Mouse (Mus musculus) MEL (cell line): Measurements from ENCODE around the gene Glmn. TPM values are rescaled to one million over a fixed set of nuclear protein-coding genes. Genes with fewer than 3 reads are reported as not detected.
A peak's percentile ranks its signal among the peaks of the same experiment; 100 is the strongest.

Experiments used
- DNase-seq: peaks from one replicate; pipeline ENCODE4 v3.0.0; 2011; ENCODE audit warnings: low read depth, low spot score
- H3K27ac ChIP-seq: 2 replicates; pipeline ENCODE4 v1.5.1; 2012; ENCODE audit warnings: low read depth, mild to moderate bottlenecking, control low read depth, low read length, moderate library complexity; ENCODE audit not compliant: control insufficient read depth
- H3K27me3 ChIP-seq, 2 experiments: fragments of 150-350 bp in 1 of 2; sonication (generic) in 1 of 2; 2 replicates each; pipeline ENCODE4 v1.6.1; 2012; ENCODE audit warnings: low read length in 2 of 2, mild to moderate bottlenecking in 2 of 2, improper control_type of control experiment in 1 of 2, moderate library complexity in 1 of 2; ENCODE audit not compliant: insufficient read depth in 2 of 2, control insufficient read depth in 1 of 2
- H3K36me3 ChIP-seq, 2 experiments: 2 replicates each; pipeline ENCODE4 v1.6.1; 2012 to 2014; ENCODE audit warnings: low read length in 2 of 2, improper control_type of control experiment in 1 of 2, inconsistent platforms in 1 of 2, mild to moderate bottlenecking in 1 of 2; ENCODE audit not compliant: insufficient read depth in 2 of 2, control insufficient read depth in 1 of 2
- H3K4me1 ChIP-seq, 2 experiments: fragments of 150-350 bp in 1 of 2; sonication (generic) in 1 of 2; 2 replicates each; pipeline ENCODE4 v1.6.1; 2012; ENCODE audit warnings: low read length in 2 of 2, improper control_type of control experiment in 1 of 2, mild to moderate bottlenecking in 1 of 2; ENCODE audit not compliant: insufficient read depth in 2 of 2, control insufficient read depth in 1 of 2
- H3K4me3 ChIP-seq, 2 experiments: fragments of 150-350 bp in 1 of 2; sonication (generic) in 1 of 2; 2 replicates each; pipeline ENCODE4 v1.5.1; 2012; ENCODE audit warnings: low read depth in 2 of 2, low read length in 2 of 2, mild to moderate bottlenecking in 2 of 2, moderate library complexity in 2 of 2, control low read depth in 1 of 2, improper control_type of control experiment in 1 of 2; ENCODE audit not compliant: control insufficient read depth in 1 of 2, insufficient read depth in 1 of 2
- H3K79me2 ChIP-seq: 2 replicates; pipeline ENCODE4 v1.6.1; 2012; ENCODE audit warnings: mild to moderate bottlenecking, low read length, moderate library complexity; ENCODE audit not compliant: control insufficient read depth, poor library complexity, insufficient read depth
- H3K9ac ChIP-seq: 2 replicates; pipeline ENCODE4 v1.6.1; 2012; ENCODE audit warnings: low read depth, mild to moderate bottlenecking, control low read depth, low read length, moderate library complexity; ENCODE audit not compliant: control insufficient read depth, poor library complexity, severe bottlenecking
- H3K9me3 ChIP-seq: fragments of 150-350 bp; sonication (generic); replicated peaks from 2 replicates; pipeline ENCODE4 v1.6.1; 2012; ENCODE audit warnings: mild to moderate bottlenecking, low read length, improper control_type of control experiment, moderate library complexity; ENCODE audit not compliant: insufficient read depth
- CHD2 ChIP-seq: IDR thresholded peaks from 2 replicates; pipeline ENCODE4 v1.6.1; 2011; ENCODE audit warnings: low read length, improper control_type of control experiment
- CTCF ChIP-seq, 3 experiments: IDR thresholded peaks in 2 of 3; conservative IDR thresholded peaks in 1 of 3; 2 replicates each; pipeline ENCODE4 v1.5.1; 2011 to 2012; ENCODE audit warnings: low read length in 3 of 3, low read depth in 2 of 3, mild to moderate bottlenecking in 2 of 3, improper control_type of control experiment in 1 of 3, inconsistent platforms in 1 of 3, mixed read lengths in 1 of 3, moderate library complexity in 1 of 3; ENCODE audit not compliant: control insufficient read depth in 1 of 3, insufficient read depth in 1 of 3, poor library complexity in 1 of 3, severe bottlenecking in 1 of 3
- E2F4 ChIP-seq: IDR thresholded peaks from 2 replicates; pipeline ENCODE4 v1.6.1; 2011; ENCODE audit warnings: low read depth, low read length, improper control_type of control experiment, borderline replicate concordance
- ELF1 ChIP-seq: IDR thresholded peaks from 2 replicates; pipeline ENCODE4 v1.6.1; 2014; ENCODE audit warnings: low read depth, mild to moderate bottlenecking, inconsistent platforms, low read length, improper control_type of control experiment, moderate library complexity
- GATA1 ChIP-seq: IDR thresholded peaks from 2 replicates; pipeline ENCODE4 v1.6.1; 2011; ENCODE audit warnings: low read depth, low read length, improper control_type of control experiment
- HCFC1 ChIP-seq: IDR thresholded peaks from 2 replicates; pipeline ENCODE4 v1.6.1; 2012; ENCODE audit warnings: low read depth, mild to moderate bottlenecking, inconsistent platforms, low read length, improper control_type of control experiment, moderate library complexity
- MAFK ChIP-seq: IDR thresholded peaks from 2 replicates; pipeline ENCODE4 v1.6.1; 2011; ENCODE audit warnings: low read depth, mild to moderate bottlenecking, low read length, improper control_type of control experiment, borderline replicate concordance
- MAX ChIP-seq: IDR thresholded peaks from 2 replicates; pipeline ENCODE4 v1.6.1; 2011; ENCODE audit warnings: low read length, improper control_type of control experiment
- MAZ ChIP-seq: IDR thresholded peaks from 2 replicates; pipeline ENCODE4 v1.6.1; 2012; ENCODE audit warnings: low read depth, mild to moderate bottlenecking, inconsistent platforms, low read length, improper control_type of control experiment
- MEF2A ChIP-seq: IDR thresholded peaks from 2 replicates; pipeline ENCODE4 v1.6.1; 2014; ENCODE audit warnings: low read depth, mild to moderate bottlenecking, inconsistent platforms, low read length, improper control_type of control experiment; ENCODE audit not compliant: poor library complexity, insufficient replicate concordance, severe bottlenecking; ENCODE audit errors: extremely low read depth
- MYB ChIP-seq: IDR thresholded peaks from 2 replicates; pipeline ENCODE4 v1.6.1; 2011; ENCODE audit warnings: mild to moderate bottlenecking, low read depth, low read length, improper control_type of control experiment
- POLR2A ChIP-seq, 2 experiments: IDR thresholded peaks; 2 replicates each; pipeline ENCODE4 v1.6.1; 2011 to 2012; ENCODE audit warnings: low read length in 2 of 2, mild to moderate bottlenecking in 2 of 2, control low read depth in 1 of 2, improper control_type of control experiment in 1 of 2, low read depth in 1 of 2, moderate library complexity in 1 of 2; ENCODE audit not compliant: control insufficient read depth in 1 of 2, insufficient read depth in 1 of 2, poor library complexity in 1 of 2
- POLR2AphosphoS2 ChIP-seq: IDR thresholded peaks from 2 replicates; pipeline ENCODE4 v1.6.1; 2011; ENCODE audit warnings: low read length, improper control_type of control experiment
- POLR2AphosphoS5 ChIP-seq: IDR thresholded peaks from 2 replicates; pipeline ENCODE4 v1.6.1; 2012; ENCODE audit warnings: low read depth, borderline replicate concordance, mild to moderate bottlenecking, inconsistent platforms, low read length, moderate library complexity, mixed read lengths
- SIN3A ChIP-seq: IDR thresholded peaks from 2 replicates; pipeline ENCODE4 v1.6.1; 2012; ENCODE audit warnings: low read length, improper control_type of control experiment, inconsistent platforms
- UBTF ChIP-seq: IDR thresholded peaks from 2 replicates; pipeline ENCODE4 v1.6.1; 2012; ENCODE audit warnings: low read depth, mild to moderate bottlenecking, inconsistent platforms, low read length, improper control_type of control experiment, moderate library complexity, borderline replicate concordance; ENCODE audit not compliant: insufficient read depth
- USF2 ChIP-seq, 2 experiments: IDR thresholded peaks; 2 replicates each; pipeline ENCODE4 v1.6.1; 2011 to 2012; ENCODE audit warnings: improper control_type of control experiment in 2 of 2, low read length in 2 of 2, borderline replicate concordance in 1 of 2, inconsistent platforms in 1 of 2, low read depth in 1 of 2, mild to moderate bottlenecking in 1 of 2; ENCODE audit not compliant: insufficient read depth in 1 of 2
- ZKSCAN1 ChIP-seq: IDR thresholded peaks from 2 replicates; pipeline ENCODE4 v1.6.1; 2012; ENCODE audit warnings: low read depth, mild to moderate bottlenecking, inconsistent platforms, low read length, improper control_type of control experiment, moderate library complexity
- ZMIZ1 ChIP-seq: IDR thresholded peaks from 2 replicates; pipeline ENCODE4 v1.6.1; 2012; ENCODE audit warnings: low read depth, mild to moderate bottlenecking, inconsistent platforms, low read length, improper control_type of control experiment, moderate library complexity
- polyA plus RNA-seq, 2 experiments: library from polyadenylated mRNA; stranded (reverse) in 1 of 2; unstranded in 1 of 2; fragments of >175 nt in 1 of 2; fragments of >200 nt in 1 of 2; gene quantifications; 2 replicates each; pipeline versions ENCODE4 v1.2.1 to v1.2.4; 2012; ENCODE audit warnings: low replicate concordance in 2 of 2, low read depth in 1 of 2; ENCODE audit not compliant: insufficient read length in 2 of 2, insufficient read depth in 1 of 2, missing spikeins in 1 of 2
- total RNA-seq: library from RNA; depleted of rRNA; stranded (reverse); fragments of 300-350 nt; gene quantifications from 2 replicates; pipeline ENCODE4 v1.2.3, GENCODE M21; 2012

Glmn gene
- total and polyA plus RNA-seq, 3 experiments: 7.3 to 7.9 TPM; not detected in 1

- DNase-seq: no peak
- Histone ChIP-seq H3K4me1 (no peaks in the 10 kb centered on the region; a peak in 1 of 4 replicates), H3K9me3 (no peaks in the 10 kb centered on the region), H3K4me3 (no peak within 1 kb of the TSS), H3K9ac (no peak within 1 kb of the TSS), H3K36me3 (peaks cover 0 to 2% of the 10 kb centered on the region in 2 experiments; a peak in 1 of 4 replicates), H3K27me3 (no peaks in the 10 kb centered on the region), H3K79me2 (no peaks in the 10 kb centered on the region), H3K27ac (no peak within 1 kb of the TSS)
- TF ChIP-seq USF2 (IDR thresholded peaks at IDR 0.05; ENCODE audit: borderline replicate concordance in 1 of 2, insufficient read depth in 1 of 2, low read depth in 1 of 2, low read length in 2 of 2) (no peak), POLR2AphosphoS2 (no peak), SIN3A (no peak), MAX (no peak), CTCF (IDR thresholded peaks at IDR 0.05 in 2 of 3, conservative IDR thresholded peaks at IDR 0.05 in 1 of 3; ENCODE audit: control insufficient read depth in 1 of 3, insufficient read depth in 1 of 3, low read depth in 2 of 3, low read length in 3 of 3, poor library complexity in 1 of 3, severe bottlenecking in 1 of 3) (no peak), MYB (no peak), UBTF (no peak), E2F4 (no peak), ZMIZ1 (no peak), CHD2 (no peak), POLR2A (IDR thresholded peaks at IDR 0.05; ENCODE audit: control insufficient read depth in 1 of 2, insufficient read depth in 1 of 2, low read depth in 1 of 2, low read length in 2 of 2, poor library complexity in 1 of 2) (no peak), MEF2A (no peak), ELF1 (no peak), POLR2AphosphoS5 (no peak), MAZ (no peak), MAFK (no peak)
Measured at GRCm38 (mm10) chr5:107534581-107534980, 63.1 kb downstream of the Glmn start, which contains the start of gene 1700028K03Rik. Gene 1700028K03Rik, plus strand, starts transcription at chr5:107534709.

- Histone ChIP-seq H3K9ac (no peak overlapping the region), H3K79me2 (no peaks in the 10 kb centered on the region), H3K9me3 (no peaks in the 10 kb centered on the region), H3K36me3 (peaks cover 0 to 2% of the 10 kb centered on the region in 2 experiments; a peak in 1 of 4 replicates), H3K4me3 (no peak overlapping the region)
- peak; percentile 17 for DNase-seq
- TF ChIP-seq CTCF (IDR thresholded peaks at IDR 0.05 in 2 of 3, conservative IDR thresholded peaks at IDR 0.05 in 1 of 3; ENCODE audit: control insufficient read depth in 1 of 3, insufficient read depth in 1 of 3, low read depth in 2 of 3, low read length in 3 of 3, poor library complexity in 1 of 3, severe bottlenecking in 1 of 3) (no peak), MAFK (no peak), ZKSCAN1 (no peak), HCFC1 (no peak), GATA1 (peak; percentile 34), ELF1 (no peak)
- TF ChIP-seq, all 39 proteins: peak for 1
- no peaks in the 10 kb centered on the region for H3K27me3 ChIP-seq
- no peak overlapping the region for H3K27ac ChIP-seq
- H3K4me1 ChIP-seq: no peaks in the 10 kb centered on the region; a peak in 1 of 4 replicates
Measured at GRCm38 (mm10) chr5:107533590-107533989, 64.1 kb downstream of the Glmn start.
